Mouse (Mus musculus): Measurements from ENCODE around the gene Vgll2. TPM values are rescaled to one million over a fixed set of nuclear protein-coding genes. Genes with fewer than 3 reads are reported as not detected.

Vgll2 gene
- total and polyA plus RNA-seq, 3 experiments = not detected

- H3K27ac ChIP-seq (ENCODE audit: control insufficient read depth, low read depth, low read length) = no peak overlapping the region
- H3K36me3 ChIP-seq (ENCODE audit: control insufficient read depth in 1 of 2, insufficient read depth in 2 of 2, low read length in 2 of 2) = no peaks in the 10 kb centered on the region
- DNase-seq (ENCODE audit: low read depth, low spot score) = no peak
- no peaks in the 10 kb centered on the region for H3K79me2 ChIP-seq (ENCODE audit: control insufficient read depth, insufficient read depth, low read length, poor library complexity)
- no peak overlapping the region for H3K4me3 ChIP-seq (ENCODE audit: control insufficient read depth in 1 of 2, insufficient read depth in 1 of 2, low read depth in 2 of 2, low read length in 2 of 2)
- H3K27me3 ChIP-seq (ENCODE audit: control insufficient read depth in 1 of 2, insufficient read depth in 2 of 2, low read length in 2 of 2) = no peaks in the 10 kb centered on the region
- no peaks in the 10 kb centered on the region for H3K4me1 ChIP-seq (ENCODE audit: control insufficient read depth in 1 of 2, insufficient read depth in 2 of 2, low read length in 2 of 2)
- no peak for TF ChIP-seq ELF1 (IDR thresholded peaks at IDR 0.05; ENCODE audit: low read depth, low read length)
- H3K9ac ChIP-seq (ENCODE audit: control insufficient read depth, low read depth, low read length, poor library complexity, severe bottlenecking) = no peak overlapping the region
- H3K9me3 ChIP-seq (replicated peaks; ENCODE audit: insufficient read depth, low read length) = no peaks in the 10 kb centered on the region
Measured at GRCm38 (mm10) chr10:51975587-51975986, 46.7 kb upstream of the Vgll2 start.

DNA sequence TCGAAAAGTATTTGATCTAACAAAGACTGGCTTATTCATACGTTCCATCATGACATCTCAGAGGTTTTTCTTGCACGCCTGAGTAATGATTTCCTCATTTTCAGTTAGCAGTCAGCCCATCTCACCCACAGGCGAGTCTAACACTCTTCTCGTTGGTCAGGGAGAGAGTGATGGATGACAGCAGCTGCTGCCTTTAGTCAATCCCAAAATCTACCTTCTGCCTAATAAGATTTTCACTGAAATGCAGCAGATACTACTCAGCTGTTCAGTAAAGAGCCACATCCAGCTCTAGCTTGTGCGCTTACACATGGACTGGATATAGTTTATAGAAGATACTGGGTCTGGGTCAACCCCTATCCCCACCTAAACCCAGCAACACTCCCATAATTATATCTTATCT, 40.7 kb upstream of the Vgll2 start:
- Histone ChIP-seq H3K4me1 (ENCODE audit: control insufficient read depth in 1 of 2, insufficient read depth in 2 of 2, low read length in 2 of 2) (no peaks in the 10 kb centered on the region), H3K36me3 (ENCODE audit: control insufficient read depth in 1 of 2, insufficient read depth in 2 of 2, low read length in 2 of 2) (no peaks in the 10 kb centered on the region), H3K9ac (ENCODE audit: control insufficient read depth, low read depth, low read length, poor library complexity, severe bottlenecking) (no peak overlapping the region), H3K9me3 (replicated peaks; ENCODE audit: insufficient read depth, low read length) (no peaks in the 10 kb centered on the region), H3K27ac (ENCODE audit: control insufficient read depth, low read depth, low read length) (no peak overlapping the region), H3K27me3 (ENCODE audit: control insufficient read depth in 1 of 2, insufficient read depth in 2 of 2, low read length in 2 of 2) (no peaks in the 10 kb centered on the region), H3K79me2 (ENCODE audit: control insufficient read depth, insufficient read depth, low read length, poor library complexity) (no peaks in the 10 kb centered on the region), H3K4me3 (ENCODE audit: control insufficient read depth in 1 of 2, insufficient read depth in 1 of 2, low read depth in 2 of 2, low read length in 2 of 2) (no peak overlapping the region)
- TF ChIP-seq EP300 (IDR thresholded peaks at IDR 0.05; ENCODE audit: low read depth in 1 of 2, low read length in 2 of 2) (no peak), ELF1 (IDR thresholded peaks at IDR 0.05; ENCODE audit: low read depth, low read length) (no peak), MAZ (IDR thresholded peaks at IDR 0.05; ENCODE audit: low read depth, low read length) (no peak), CHD2 (IDR thresholded peaks at IDR 0.05; ENCODE audit: low read length) (no peak), HCFC1 (IDR thresholded peaks at IDR 0.05; ENCODE audit: low read depth, low read length) (no peak), SMC3 (IDR thresholded peaks at IDR 0.05; ENCODE audit: low read depth, low read length) (no peak), MXI1 (IDR thresholded peaks at IDR 0.05; ENCODE audit: low read depth, low read length) (no peak), MEF2A (IDR thresholded peaks at IDR 0.05; ENCODE audit: extremely low read depth, insufficient replicate concordance, low read depth, low read length, poor library complexity, severe bottlenecking) (no peak), RCOR1 (IDR thresholded peaks at IDR 0.05; ENCODE audit: low read depth, low read length) (no peak), NELFE (IDR thresholded peaks at IDR 0.05; ENCODE audit: low read depth, low read length) (no peak)
- no peak for DNase-seq (ENCODE audit: low read depth, low spot score)

DNA sequence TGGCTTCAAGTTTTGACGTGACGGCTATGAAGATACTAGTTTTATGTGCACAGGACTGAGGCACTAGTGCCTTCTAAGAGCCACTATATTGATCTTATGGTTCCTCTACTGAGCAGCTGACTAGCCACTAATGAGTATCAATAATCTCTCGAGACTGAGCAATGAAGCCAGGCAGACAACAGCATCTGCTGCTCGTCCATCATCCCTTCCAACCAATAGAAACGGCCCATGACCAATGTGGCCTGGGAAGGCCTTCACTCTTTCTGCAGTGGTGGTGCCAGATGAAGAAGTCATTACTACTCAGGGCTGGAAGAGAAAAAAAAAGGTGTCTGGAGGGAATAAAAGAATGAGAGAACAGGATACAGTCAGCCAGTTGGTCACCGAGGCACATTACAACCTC, 39.9 kb upstream of the Vgll2 start:
- DNase-seq (ENCODE audit: low read depth, low spot score) = no peak
- TF ChIP-seq JUND (IDR thresholded peaks at IDR 0.05; ENCODE audit: low read depth, low read length) (no peak), BHLHE40 (IDR thresholded peaks at IDR 0.05; ENCODE audit: borderline replicate concordance, low read depth, low read length) (no peak), MAFK (IDR thresholded peaks at IDR 0.05; ENCODE audit: borderline replicate concordance, low read depth, low read length) (no peak), MAX (IDR thresholded peaks at IDR 0.05; ENCODE audit: low read length) (no peak), HCFC1 (IDR thresholded peaks at IDR 0.05; ENCODE audit: low read depth, low read length) (no peak), POLR2A (IDR thresholded peaks at IDR 0.05; ENCODE audit: control insufficient read depth in 1 of 2, insufficient read depth in 1 of 2, low read depth in 1 of 2, low read length in 2 of 2, poor library complexity in 1 of 2) (no peak), MAZ (IDR thresholded peaks at IDR 0.05; ENCODE audit: low read depth, low read length) (no peak), ELF1 (IDR thresholded peaks at IDR 0.05; ENCODE audit: low read depth, low read length) (no peak), UBTF (IDR thresholded peaks at IDR 0.05; ENCODE audit: borderline replicate concordance, insufficient read depth, low read depth, low read length) (no peak)
- H3K9me3 ChIP-seq (replicated peaks; ENCODE audit: insufficient read depth, low read length) = no peaks in the 10 kb centered on the region
- H3K27ac ChIP-seq (ENCODE audit: control insufficient read depth, low read depth, low read length) = no peak overlapping the region
- no peaks in the 10 kb centered on the region for H3K27me3 ChIP-seq (ENCODE audit: control insufficient read depth in 1 of 2, insufficient read depth in 2 of 2, low read length in 2 of 2)
- no peak overlapping the region for H3K9ac ChIP-seq (ENCODE audit: control insufficient read depth, low read depth, low read length, poor library complexity, severe bottlenecking)
- no peak overlapping the region for H3K4me3 ChIP-seq (ENCODE audit: control insufficient read depth in 1 of 2, insufficient read depth in 1 of 2, low read depth in 2 of 2, low read length in 2 of 2)
- no peaks in the 10 kb centered on the region for H3K79me2 ChIP-seq (ENCODE audit: control insufficient read depth, insufficient read depth, low read length, poor library complexity)
- no peaks in the 10 kb centered on the region for H3K4me1 ChIP-seq (ENCODE audit: control insufficient read depth in 1 of 2, insufficient read depth in 2 of 2, low read length in 2 of 2)
- no peaks in the 10 kb centered on the region for H3K36me3 ChIP-seq (ENCODE audit: control insufficient read depth in 1 of 2, insufficient read depth in 2 of 2, low read length in 2 of 2)
